Mouse (Mus musculus): ENCODE results near the gene Dcdc2a.

- TF ChIP-seq CTCF (IDR thresholded peaks at IDR 0.05; ENCODE audit: borderline replicate concordance, control insufficient read depth, extremely low read depth, insufficient read depth, low read length, poor library complexity) (no peak), POLR2A (IDR thresholded peaks at IDR 0.05; ENCODE audit: control insufficient read depth, extremely low read depth, insufficient read depth, low read length, poor library complexity) (no peak)
These were observed 60.2 kb downstream of the Dcdc2a start for GRCm38 (mm10) chr13:25115971-25116370.
